Mouse (Mus musculus) myocyte (in vitro differentiated cells): ENCODE data around the gene Tmem255b. TPM values are rescaled to one million over a fixed set of nuclear protein-coding genes. Genes with fewer than 3 reads are reported as not detected.

Experiments used
- H3K27me3 ChIP-seq: one replicate; pipeline ENCODE4 v1.6.1; 2011; ENCODE audit not compliant: control insufficient read depth, insufficient read depth, insufficient read length
- H3K36me3 ChIP-seq: one replicate; pipeline ENCODE4 v1.6.1; 2011; ENCODE audit not compliant: control insufficient read depth, insufficient read depth
- H3K4me2 ChIP-seq: one replicate; pipeline ENCODE4 v1.6.1; 2011; ENCODE audit warnings: low read depth, control low read depth
- H3K4me3 ChIP-seq: one replicate; pipeline ENCODE4 v1.5.1; 2011; ENCODE audit warnings: mild to moderate bottlenecking, control low read depth, moderate library complexity
- H3K79me2 ChIP-seq: one replicate; pipeline ENCODE4 v1.6.1; 2011; ENCODE audit not compliant: control insufficient read depth, insufficient read depth
- H3ac ChIP-seq: one replicate; pipeline ENCODE4 v1.6.1; 2011; ENCODE audit not compliant: control insufficient read depth, insufficient read length
- CEBPB ChIP-seq: IDR thresholded peaks from 2 replicates; pipeline ENCODE4 v1.6.1; 2011; ENCODE audit warnings: mild to moderate bottlenecking, moderate library complexity; ENCODE audit not compliant: poor library complexity, insufficient read depth, severe bottlenecking
- E2F4 ChIP-seq: IDR thresholded peaks from one replicate; pipeline ENCODE4 v1.6.1; 2011; ENCODE audit warnings: mild to moderate bottlenecking, control low read depth, moderate library complexity; ENCODE audit not compliant: insufficient read depth
- MAX ChIP-seq: IDR thresholded peaks from one replicate; pipeline ENCODE4 v1.6.1; 2011; ENCODE audit warnings: low read depth, mild to moderate bottlenecking, control low read depth
- MYOD1 ChIP-seq, 3 experiments: IDR thresholded peaks; one replicate each; pipeline ENCODE4 v1.6.1; 2011; ENCODE audit warnings: control low read depth in 2 of 3, low read depth in 2 of 3, mild to moderate bottlenecking in 2 of 3, moderate library complexity in 1 of 3; ENCODE audit not compliant: insufficient read length in 2 of 3, control insufficient read depth in 1 of 3
- MYOG ChIP-seq, 3 experiments: IDR thresholded peaks; one replicate each; pipeline ENCODE4 v1.6.1; 2011; ENCODE audit warnings: control low read depth in 2 of 3, low read depth in 2 of 3, mild to moderate bottlenecking in 2 of 3; ENCODE audit not compliant: insufficient read length in 2 of 3, control insufficient read depth in 1 of 3, insufficient read depth in 1 of 3
- POLR2A ChIP-seq: IDR thresholded peaks from one replicate; pipeline ENCODE4 v1.6.1; 2011; ENCODE audit warnings: low read depth, mild to moderate bottlenecking, control low read depth, moderate library complexity; ENCODE audit not compliant: insufficient read length
- POLR2AphosphoS2 ChIP-seq: IDR thresholded peaks from one replicate; pipeline ENCODE4 v1.6.1; 2011; ENCODE audit warnings: low read depth, control low read depth; ENCODE audit not compliant: insufficient read length
- REST ChIP-seq: IDR thresholded peaks from one replicate; pipeline ENCODE4 v1.6.1; 2011; ENCODE audit warnings: mild to moderate bottlenecking, control low read depth, moderate library complexity; ENCODE audit not compliant: insufficient read depth, insufficient read length
- SRF ChIP-seq: IDR thresholded peaks from one replicate; pipeline ENCODE4 v1.6.1; 2011; ENCODE audit warnings: low read depth; ENCODE audit not compliant: control insufficient read depth, insufficient read length
- TCF12 ChIP-seq: IDR thresholded peaks from one replicate; pipeline ENCODE4 v1.6.1; 2011; ENCODE audit warnings: mild to moderate bottlenecking, control low read depth; ENCODE audit not compliant: poor library complexity, insufficient read depth, severe bottlenecking
- TCF3 ChIP-seq: IDR thresholded peaks from one replicate; pipeline ENCODE4 v1.6.1; 2011; ENCODE audit warnings: low read depth, control low read depth; ENCODE audit not compliant: insufficient read length
- USF1 ChIP-seq: IDR thresholded peaks from one replicate; pipeline ENCODE4 v1.6.1; 2011; ENCODE audit warnings: low read depth, mild to moderate bottlenecking, control low read depth, moderate library complexity
- polyA plus RNA-seq: library from polyadenylated mRNA; unstranded; fragments of >200 nt; fragmentation: generic; extraction: Trizol; gene quantifications from one replicate; pipeline ENCODE4 v1.2.1, GENCODE M21; 2012; ENCODE audit warnings: missing spikeins

Tmem255b gene
- polyA plus RNA-seq, 1 experiment: not detected

- Histone ChIP-seq H3K4me3 (no peak overlapping the region), H3K36me3 (no peaks in the 10 kb centered on the region), H3ac (no peak overlapping the region), H3K79me2 (no peaks in the 10 kb centered on the region), H3K4me2 (no peak overlapping the region), H3K27me3 (peaks cover 56% of the 10 kb centered on the region)
- TF ChIP-seq MYOG (IDR thresholded peaks at IDR 0.05; ENCODE audit: control insufficient read depth in 1 of 3, insufficient read depth in 1 of 3, insufficient read length in 2 of 3, low read depth in 2 of 3) (no peak), POLR2A (no peak), E2F4 (no peak), MYOD1 (IDR thresholded peaks at IDR 0.05; ENCODE audit: control insufficient read depth in 1 of 3, insufficient read length in 2 of 3, low read depth in 2 of 3) (no peak), MAX (no peak), POLR2AphosphoS2 (no peak), TCF12 (no peak), SRF (no peak), REST (no peak)
Measured at GRCm38 (mm10) chr8:13461085-13461765, 26.2 kb downstream of the Tmem255b start.

DNA sequence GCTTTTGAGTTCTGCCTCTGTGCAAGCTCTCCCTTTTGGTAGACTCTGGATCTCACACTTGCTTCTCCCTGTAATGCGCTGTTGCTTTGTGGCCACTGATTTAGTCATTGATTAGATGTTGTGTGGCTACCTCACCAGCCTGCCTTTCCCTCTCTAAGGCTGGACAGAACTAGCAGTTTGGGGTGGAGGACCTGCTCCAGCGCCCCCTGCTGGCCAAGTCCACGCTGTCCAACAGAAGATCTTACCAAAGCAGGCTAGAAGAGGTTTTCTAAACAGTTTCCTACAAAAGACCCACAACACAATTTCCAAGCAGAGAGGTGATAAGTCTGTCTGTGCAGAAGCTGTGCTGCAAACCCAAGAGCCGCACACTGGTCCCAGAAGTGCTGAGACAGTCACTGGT, 26.9 kb downstream of the Tmem255b start:
- H3K79me2 ChIP-seq: no peaks in the 10 kb centered on the region
- no peak overlapping the region for H3ac ChIP-seq
- no peak overlapping the region for H3K4me2 ChIP-seq
- H3K4me3 ChIP-seq: no peak overlapping the region
- peaks cover 57% of the 10 kb centered on the region for H3K27me3 ChIP-seq
- H3K36me3 ChIP-seq: no peaks in the 10 kb centered on the region
- TF ChIP-seq MAX (no peak), REST (no peak), E2F4 (no peak), CEBPB (no peak), TCF3 (no peak)

DNA sequence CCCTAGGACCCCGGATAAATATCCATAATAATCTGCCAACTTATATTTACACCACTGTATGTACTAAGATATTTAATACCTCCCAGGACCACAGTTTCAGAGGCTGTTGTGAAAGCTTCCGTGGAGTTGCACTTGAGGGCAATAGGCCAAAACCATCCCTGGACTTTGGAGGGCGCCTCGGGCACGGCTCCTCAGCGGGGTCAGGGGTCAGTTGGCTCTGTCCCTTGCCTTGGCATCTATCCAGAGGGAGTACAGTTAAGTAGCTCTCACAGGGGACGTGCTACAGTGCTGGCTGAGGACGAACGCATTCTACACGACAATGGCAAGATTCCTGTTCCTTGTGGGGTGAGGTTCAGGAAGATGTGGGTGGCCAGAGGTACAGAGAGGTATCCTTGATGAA, 27.4 kb downstream of the Tmem255b start:
- Histone ChIP-seq H3K4me3 (no peak overlapping the region), H3K4me2 (no peak overlapping the region), H3ac (no peak overlapping the region), H3K27me3 (peaks cover 61% of the 10 kb centered on the region), H3K36me3 (no peaks in the 10 kb centered on the region), H3K79me2 (no peaks in the 10 kb centered on the region)
- TF ChIP-seq MYOD1 (IDR thresholded peaks at IDR 0.05; ENCODE audit: control insufficient read depth in 1 of 3, insufficient read length in 2 of 3, low read depth in 2 of 3): no peak
- TF ChIP-seq E2F4: no peak
- TF ChIP-seq POLR2A: no peak

DNA sequence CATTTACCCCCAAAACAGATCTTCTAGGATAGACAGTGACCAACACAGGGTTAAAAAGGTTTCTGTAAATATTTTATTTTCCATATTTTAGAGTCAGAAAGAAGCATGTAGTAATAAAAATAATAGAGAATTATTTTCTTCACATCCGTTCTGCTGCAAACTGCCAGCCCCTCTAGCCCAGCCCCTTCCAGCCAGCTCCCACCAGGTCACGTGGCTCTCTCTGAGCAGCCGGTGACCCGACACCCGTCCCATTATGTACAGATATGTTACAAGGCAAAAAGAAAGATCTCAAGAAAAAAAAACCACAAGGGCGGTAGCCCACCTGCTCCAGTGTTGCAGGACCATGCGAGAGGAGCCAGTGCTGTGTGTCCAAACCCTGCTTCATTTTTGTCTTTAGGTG, 30.3 kb downstream of the Tmem255b start:
- Histone ChIP-seq H3ac (no peak overlapping the region), H3K79me2 (no peaks in the 10 kb centered on the region), H3K27me3 (peaks cover 70% of the 10 kb centered on the region), H3K4me3 (no peak overlapping the region), H3K4me2 (no peak overlapping the region), H3K36me3 (no peaks in the 10 kb centered on the region)
- no peak for TF ChIP-seq MAX
- no peak for TF ChIP-seq TCF3
- TF ChIP-seq MYOD1 (IDR thresholded peaks at IDR 0.05; ENCODE audit: control insufficient read depth in 1 of 3, insufficient read length in 2 of 3, low read depth in 2 of 3): no peak
- no peak for TF ChIP-seq E2F4

DNA sequence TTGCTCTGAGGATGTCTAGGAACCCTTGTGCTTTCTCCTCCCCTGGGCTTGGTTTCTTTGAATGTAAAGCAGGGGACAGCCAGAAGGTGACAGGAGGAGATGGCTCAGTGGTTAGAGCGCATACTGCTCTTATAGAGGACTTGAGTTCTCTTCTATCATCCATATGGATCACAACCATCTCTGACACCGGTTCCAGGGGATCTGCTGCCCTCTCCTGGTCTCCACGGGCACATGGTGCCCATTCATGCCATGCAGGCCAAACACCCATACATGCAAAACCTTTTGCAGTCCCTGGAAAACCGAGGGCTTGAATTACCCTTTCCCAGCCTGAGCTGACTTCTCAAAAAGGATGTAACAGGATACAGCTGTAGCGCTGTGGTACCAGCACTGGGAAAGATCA, 32.0 kb downstream of the Tmem255b start:
- TF ChIP-seq POLR2AphosphoS2: no peak
- TF ChIP-seq POLR2A: no peak
- no peak for TF ChIP-seq USF1
- no peak for TF ChIP-seq TCF12
- TF ChIP-seq E2F4: no peak
- no peak for TF ChIP-seq MAX
- no peak for TF ChIP-seq MYOG (IDR thresholded peaks at IDR 0.05; ENCODE audit: control insufficient read depth in 1 of 3, insufficient read depth in 1 of 3, insufficient read length in 2 of 3, low read depth in 2 of 3)
- TF ChIP-seq MYOD1 (IDR thresholded peaks at IDR 0.05; ENCODE audit: control insufficient read depth in 1 of 3, insufficient read length in 2 of 3, low read depth in 2 of 3): no peak
- TF ChIP-seq CEBPB: no peak
- TF ChIP-seq SRF: no peak
- no peak for TF ChIP-seq TCF3
- TF ChIP-seq REST: no peak
- Histone ChIP-seq H3K4me2 (no peak overlapping the region), H3ac (no peak overlapping the region), H3K4me3 (no peak overlapping the region), H3K27me3 (peaks cover 63% of the 10 kb centered on the region), H3K36me3 (no peaks in the 10 kb centered on the region), H3K79me2 (no peaks in the 10 kb centered on the region)

- Histone ChIP-seq H3K36me3 (no peaks in the 10 kb centered on the region), H3K4me3 (no peak overlapping the region), H3ac (no peak overlapping the region), H3K79me2 (no peaks in the 10 kb centered on the region), H3K27me3 (peaks cover 49% of the 10 kb centered on the region), H3K4me2 (no peak overlapping the region)
- TF ChIP-seq POLR2A: no peak
- TF ChIP-seq SRF: no peak
- no peak for TF ChIP-seq CEBPB
- no peak for TF ChIP-seq REST
- TF ChIP-seq E2F4: no peak
- TF ChIP-seq MYOG (IDR thresholded peaks at IDR 0.05; ENCODE audit: control insufficient read depth in 1 of 3, insufficient read depth in 1 of 3, insufficient read length in 2 of 3, low read depth in 2 of 3): no peak
Measured at GRCm38 (mm10) chr8:13468737-13469136, 33.7 kb downstream of the Tmem255b start.
